Mouse (Mus musculus) hindbrain, embryonic 10.5 days (tissue): ENCODE measurements around the gene Adamtsl4. TPM values are rescaled to one million over a fixed set of nuclear protein-coding genes. Genes with fewer than 3 reads are reported as not detected.
A peak's percentile ranks its signal among the peaks of the same experiment; 100 is the strongest.
"Not testable (repeated sequence)": the region's sequence is repeated elsewhere in the genome, so short reads cannot be mapped to it uniquely, and the experiment has no call there.

ENCODE experiments used
- DNase-seq: peaks from one replicate; pipeline ENCODE4 v3.0.0-alpha.2; 2017; ENCODE audit warnings: low spot score
- H3K27ac ChIP-seq: fragments of 300-500 bp; sonication (generic); 2 replicates; pipeline ENCODE4 v1.5.1; 2016; ENCODE audit warnings: mild to moderate bottlenecking, moderate library complexity
- H3K27me3 ChIP-seq: fragments of 300-500 bp; sonication (generic); 2 replicates; pipeline ENCODE4 v1.6.1; 2016; ENCODE audit warnings: mild to moderate bottlenecking; ENCODE audit not compliant: poor library complexity, insufficient read depth, severe bottlenecking
- H3K36me3 ChIP-seq: fragments of 300-500 bp; sonication (generic); 2 replicates; pipeline ENCODE4 v1.6.1; 2016; ENCODE audit warnings: mild to moderate bottlenecking, moderate library complexity
- H3K4me1 ChIP-seq: fragments of 300-500 bp; sonication (generic); replicated peaks from 2 replicates; pipeline ENCODE4 v1.6.1; 2016; ENCODE audit warnings: mild to moderate bottlenecking
- H3K4me3 ChIP-seq: fragments of 300-500 bp; sonication (generic); 2 replicates; pipeline ENCODE4 v1.5.1; 2016; ENCODE audit warnings: mild to moderate bottlenecking, moderate library complexity
- H3K9me3 ChIP-seq: fragments of 300-500 bp; sonication (generic); 2 replicates; pipeline ENCODE4 v1.6.1; 2016; ENCODE audit warnings: mild to moderate bottlenecking, moderate library complexity
- WGBS: fragments of 180-500 bp; shearing (Covaris S2); methylation state at CpG from one replicate; pipeline ENCODE4 v1.1.7; 2016; 5-methylcytosine and 5-hydroxymethylcytosine counted together
- polyA plus RNA-seq: library from polyadenylated mRNA; unstranded; fragments of >200 nt; fragmentation: Nextera tagmentation; extraction: Ambion mirVana; gene quantifications from 2 replicates; pipeline ENCODE4 v1.2.1, GENCODE M21; 2016

Adamtsl4 gene
- polyA plus RNA-seq, 1 experiment from 2014 or later, result 0.86 TPM

GRCm38 (mm10) chr3:95695796-95696195 is 8.1 kb upstream of the Adamtsl4 start:
- peaks cover 4% of the 10 kb centered on the region; the same call in 1 of the 2 replicates for H3K27me3 ChIP-seq
- 20% methylated on average over 3 of the region's 3 CpGs for WGBS

DNA sequence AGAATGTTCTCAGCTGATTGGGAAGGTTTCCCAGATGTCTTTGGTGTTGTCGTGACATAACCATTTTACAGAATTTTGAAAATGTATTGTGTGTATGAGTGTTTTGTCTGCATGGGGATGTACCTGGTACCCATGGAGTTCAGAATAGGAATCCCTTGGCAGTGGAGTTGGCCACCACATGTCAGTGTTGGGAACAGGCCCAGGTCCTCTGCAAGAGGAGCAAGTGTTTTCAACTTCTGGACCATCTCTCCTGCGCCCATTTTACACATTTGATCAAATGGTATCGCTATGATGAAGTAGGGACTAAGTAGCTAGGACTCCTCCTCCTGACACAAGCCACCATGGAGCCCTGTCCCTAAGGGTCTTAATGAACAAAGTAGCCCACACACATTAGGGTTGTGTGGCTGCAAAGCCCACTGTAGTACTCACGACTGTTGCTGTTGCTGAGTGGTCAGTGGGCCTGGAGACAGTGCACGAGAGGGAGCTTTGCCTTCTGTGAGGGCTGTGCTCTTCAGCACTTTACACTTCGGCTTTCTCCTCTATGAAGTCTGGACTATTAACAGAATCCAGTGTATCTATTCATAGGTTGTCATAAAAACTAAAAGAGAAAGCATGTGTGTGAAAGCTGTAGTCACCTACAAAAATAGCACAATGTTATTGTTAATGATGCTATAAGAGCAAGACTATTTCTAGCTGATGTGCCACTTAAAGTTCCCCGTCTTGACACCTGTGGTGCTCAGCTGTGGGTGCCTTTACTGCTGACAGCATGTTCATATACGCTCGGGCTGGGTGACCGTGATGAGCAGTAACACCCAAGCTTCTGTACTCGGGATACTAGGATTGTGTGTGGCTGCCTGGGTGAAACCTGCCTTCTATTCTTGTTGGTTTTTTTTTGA is 7.3 kb upstream of the Adamtsl4 start:
- Histone ChIP-seq H3K36me3 (peaks cover 5% of the 10 kb centered on the region; the same call in 1 of the 2 replicates), H3K27ac (peak overlapping the region; percentile 76)
- WGBS, result 89% methylated on average over 11 of the region's 11 CpGs

More at GRCm38 (mm10) chr3:95695796-95696195, 8.1 kb upstream of the Adamtsl4 start:
- H3K4me3 ChIP-seq, result peak overlapping the region; percentile 6; the same call in 1 of the 2 replicates
- H3K36me3 ChIP-seq, result peaks cover 5% of the 10 kb centered on the region; the same call in 1 of the 2 replicates
- peak overlapping the region; percentile 76 for H3K27ac ChIP-seq
- peaks cover 53% of the 10 kb centered on the region for H3K4me1 ChIP-seq
- 0 out of 2 replicates have a peak, but pooled peaks cover 2% of the 10 kb centered on the region for H3K9me3 ChIP-seq
- no peak for DNase-seq

DNA sequence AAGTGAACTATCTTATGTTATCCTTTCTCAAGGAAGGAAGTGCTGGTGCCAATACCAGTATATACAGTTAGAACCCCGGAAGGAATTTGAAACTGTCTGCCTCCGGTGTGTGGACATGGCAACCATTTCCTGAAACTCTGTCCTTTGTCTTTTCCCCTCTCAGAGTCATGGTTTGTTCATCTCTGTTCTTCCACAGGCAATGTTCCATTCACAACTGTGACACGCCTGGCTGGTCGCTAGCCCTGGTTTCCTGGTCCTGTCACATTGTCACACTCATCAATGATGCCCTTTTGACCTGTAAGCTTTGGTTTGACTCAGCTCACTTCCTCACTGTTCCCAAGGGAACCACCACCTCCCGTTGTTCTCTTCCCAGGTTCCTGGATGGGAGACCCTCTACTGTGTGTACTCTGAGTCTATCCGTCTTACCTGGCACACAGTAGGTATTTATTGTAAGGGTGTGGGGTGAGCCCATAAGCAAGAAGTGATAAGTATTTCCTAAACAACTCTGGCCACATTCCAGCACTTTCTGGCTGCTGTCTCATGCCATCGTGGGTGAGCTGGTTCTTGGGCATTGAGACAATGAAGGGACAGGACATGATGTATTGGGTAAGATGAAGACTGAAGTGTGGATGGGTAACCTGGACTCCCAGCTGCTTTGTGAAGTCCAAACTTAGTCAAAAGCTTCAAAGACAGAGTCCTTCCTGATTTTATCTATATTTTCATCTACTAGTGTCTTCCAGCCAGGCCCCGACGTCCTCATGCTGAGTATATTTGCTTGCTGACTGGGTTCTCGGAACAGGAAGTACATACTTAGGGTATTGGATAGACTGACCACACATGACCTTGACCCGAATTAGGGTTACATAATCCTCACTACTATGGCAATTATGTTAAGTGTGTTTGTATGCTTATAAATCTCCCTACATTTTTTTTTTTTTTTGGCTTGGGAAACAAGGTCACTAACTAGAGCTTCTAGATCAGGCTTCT is 6.4 kb upstream of the Adamtsl4 start:
- Histone ChIP-seq H3K27me3 (peaks cover 2% of the 10 kb centered on the region; the same call in 1 of the 2 replicates), H3K4me1 (peaks cover 53% of the 10 kb centered on the region), H3K9me3 (0 out of 2 replicates have a peak, but pooled peaks cover 2% of the 10 kb centered on the region), H3K36me3 (peaks cover 5% of the 10 kb centered on the region; the same call in 1 of the 2 replicates), H3K4me3 (no peak overlapping the region), H3K27ac (peak overlapping the region; percentile 31; the same call in 1 of the 2 replicates)
- 50% methylated on average over 11 of the region's 11 CpGs for WGBS
- DNase-seq, result no peak

More for the DNA sequence above, 7.3 kb upstream of the Adamtsl4 start:
- H3K4me1 ChIP-seq, result peaks cover 50% of the 10 kb centered on the region
- H3K9me3 ChIP-seq, result 0 out of 2 replicates have a peak, but pooled peaks cover 2% of the 10 kb centered on the region
- DNase-seq, result no peak
- H3K4me3 ChIP-seq, result no peak overlapping the region
- peaks cover 4% of the 10 kb centered on the region; the same call in 1 of the 2 replicates for H3K27me3 ChIP-seq

DNA sequence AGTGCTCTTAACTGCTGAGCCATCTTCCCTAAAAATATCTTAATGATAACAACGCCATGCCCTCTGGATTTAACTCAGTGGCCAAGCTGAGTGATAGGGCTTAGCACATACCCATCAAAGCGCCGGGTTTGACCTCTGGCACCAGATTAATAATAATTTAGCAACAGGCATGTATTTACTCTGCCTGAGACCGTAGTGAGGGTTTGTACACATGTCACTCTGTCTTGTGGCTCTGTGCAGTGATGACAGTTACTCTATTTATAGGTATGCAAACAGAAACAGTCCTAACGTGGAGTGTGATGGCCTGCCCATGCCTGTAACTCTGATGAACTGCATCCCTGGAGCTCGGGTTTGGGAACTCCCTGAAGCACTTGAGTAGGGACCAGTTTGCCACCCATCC is 5.0 kb upstream of the Adamtsl4 start:
- WGBS, result 87% methylated on average over 6 of the region's 6 CpGs
- H3K9me3 ChIP-seq, result 0 out of 2 replicates have a peak, but pooled peaks cover 2% of the 10 kb centered on the region
- no peak overlapping the region for H3K4me3 ChIP-seq
- H3K27me3 ChIP-seq, result peaks cover 16% of the 10 kb centered on the region
- H3K36me3 ChIP-seq, result peaks cover 5% of the 10 kb centered on the region; the same call in 1 of the 2 replicates
- H3K4me1 ChIP-seq, result peaks cover 63% of the 10 kb centered on the region
- H3K27ac ChIP-seq, result no peak overlapping the region
- DNase-seq, result no peak

GRCm38 (mm10) chr3:95690552-95690951 is 2.8 kb upstream of the Adamtsl4 start:
- not testable (repeated sequence) for H3K9me3 ChIP-seq, H3K27ac ChIP-seq, H3K36me3 ChIP-seq, DNase-seq, H3K4me3 ChIP-seq
- H3K4me1 ChIP-seq, result peaks cover 65% of the 10 kb centered on the region
- 95% methylated on average over 2 of the region's 2 CpGs for WGBS
- H3K27me3 ChIP-seq, result peaks cover 36% of the 10 kb centered on the region

GRCm38 (mm10) chr3:95689940-95690339 is 2.2 kb upstream of the Adamtsl4 start:
- Histone ChIP-seq H3K9me3 (0 out of 2 replicates have a peak, but pooled peaks cover 2% of the 10 kb centered on the region), H3K4me3 (no peak overlapping the region), H3K27ac (0 out of 2 replicates have a peak overlapping the region, but pooled peaks have one; percentile 6), H3K4me1 (peaks cover 64% of the 10 kb centered on the region), H3K36me3 (peaks cover 5% of the 10 kb centered on the region; the same call in 1 of the 2 replicates), H3K27me3 (peaks cover 42% of the 10 kb centered on the region)
- DNase-seq, result no peak
- WGBS, result 48% methylated on average over 2 of the region's 2 CpGs

DNA sequence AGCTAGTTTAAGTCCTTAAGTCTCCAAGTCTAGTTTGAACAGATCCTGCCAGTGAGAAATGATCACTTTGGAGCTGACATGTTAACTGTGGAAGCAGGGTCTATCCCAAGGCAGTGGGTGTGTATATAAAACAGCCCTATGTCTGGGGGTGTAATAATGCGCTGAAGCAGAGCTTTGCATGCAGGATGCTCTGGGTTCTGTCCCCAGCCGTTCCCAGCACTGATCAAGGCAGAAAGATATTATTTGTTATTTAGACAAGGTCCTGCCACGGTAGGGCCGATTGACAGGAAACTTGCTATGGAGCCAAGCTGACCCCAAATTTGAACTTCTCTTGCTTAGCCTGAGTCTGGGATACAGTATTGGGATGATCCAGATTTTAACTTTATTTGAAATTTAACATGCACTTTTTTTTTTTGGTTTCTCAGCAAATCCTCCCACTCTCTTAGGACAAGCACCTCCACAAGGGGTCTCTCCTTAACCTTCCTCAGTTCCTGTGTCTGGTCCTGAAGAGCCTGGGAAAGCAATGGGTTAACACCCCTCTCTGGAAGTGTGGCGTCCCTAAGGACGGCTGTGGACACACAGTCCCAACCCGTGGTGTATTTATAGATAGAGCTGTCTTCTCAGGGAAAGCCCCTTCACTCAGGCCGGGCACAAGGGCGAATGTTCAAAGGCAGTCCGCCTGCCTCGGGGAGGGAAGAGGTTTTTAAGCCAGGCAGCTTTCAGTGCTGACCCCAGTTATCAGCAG is 1.6 kb upstream of the Adamtsl4 start:
- Histone ChIP-seq H3K27ac (0 out of 2 replicates have a peak overlapping the region, but pooled peaks have one; percentile 6), H3K36me3 (peaks cover 5% of the 10 kb centered on the region; the same call in 1 of the 2 replicates), H3K9me3 (0 out of 2 replicates have a peak, but pooled peaks cover 2% of the 10 kb centered on the region), H3K4me3 (no peak overlapping the region), H3K4me1 (peaks cover 66% of the 10 kb centered on the region), H3K27me3 (peaks cover 42% of the 10 kb centered on the region)
- DNase-seq, result no peak
- WGBS, result 33% methylated on average over 11 of the region's 11 CpGs

GRCm38 (mm10) chr3:95687168-95687523 is 571 bp downstream of the Adamtsl4 start:
- no peak for DNase-seq
- Histone ChIP-seq H3K4me1 (peaks cover 70% of the 10 kb centered on the region), H3K27ac (peak overlapping the region; percentile 84; the same call in 1 of the 2 replicates), H3K9me3 (0 out of 2 replicates have a peak, but pooled peaks cover 2% of the 10 kb centered on the region), H3K27me3 (peaks cover 42% of the 10 kb centered on the region), H3K4me3 (peak overlapping the region; percentile 57), H3K36me3 (peaks cover 5% of the 10 kb centered on the region; the same call in 1 of the 2 replicates)
- 13% methylated on average over 4 of the region's 4 CpGs for WGBS

- 46% methylated on average over 10 of the region's 10 CpGs for WGBS
- peaks cover 5% of the 10 kb centered on the region; the same call in 1 of the 2 replicates for H3K36me3 ChIP-seq
- H3K27me3 ChIP-seq, result peaks cover 42% of the 10 kb centered on the region
- peaks cover 75% of the 10 kb centered on the region for H3K4me1 ChIP-seq
- 0 out of 2 replicates have a peak, but pooled peaks cover 2% of the 10 kb centered on the region for H3K9me3 ChIP-seq
- no peak for DNase-seq
- H3K27ac ChIP-seq, result 0 out of 2 replicates have a peak overlapping the region, but pooled peaks have one; percentile 23
- peak overlapping the region; percentile 57 for H3K4me3 ChIP-seq
Observed at GRCm38 (mm10) chr3:95686492-95687167, 1.1 kb downstream of the Adamtsl4 start.

- Histone ChIP-seq H3K36me3 (no peaks in the 10 kb centered on the region), H3K27ac (no peak overlapping the region), H3K27me3 (peaks cover 42% of the 10 kb centered on the region), H3K4me3 (no peak overlapping the region), H3K4me1 (peaks cover 84% of the 10 kb centered on the region), H3K9me3 (no peaks in the 10 kb centered on the region)
- WGBS, result 81% methylated on average over 2 of the region's 2 CpGs
- no peak for DNase-seq
Observed at GRCm38 (mm10) chr3:95685701-95686100, 2.0 kb downstream of the Adamtsl4 start.

GRCm38 (mm10) chr3:95685301-95685700 is 2.4 kb downstream of the Adamtsl4 start:
- WGBS, result 82% methylated on average over 4 of the region's 4 CpGs
- no peaks in the 10 kb centered on the region for H3K36me3 ChIP-seq
- H3K4me1 ChIP-seq, result peaks cover 86% of the 10 kb centered on the region
- peaks cover 42% of the 10 kb centered on the region for H3K27me3 ChIP-seq
- no peaks in the 10 kb centered on the region for H3K9me3 ChIP-seq
- no peak overlapping the region for H3K27ac ChIP-seq
- no peak overlapping the region for H3K4me3 ChIP-seq
- DNase-seq, result no peak
